ENCODE assay signal across 28 mouse cellular contexts in genomic region chr11:53121208-53121607, GRCm38 (mm10).
DNase-seq lines count a peak whose midpoint lies in the region; ATAC-seq and TF ChIP-seq lines count a peak whose summit lies in the region.
"Had no signal": no experiment of that assay in that cellular context is flagged by ENCODE, and none has a peak within 500 bp of the region (broad histone marks: within the 10 kb centered on the region; RNA-seq: fewer than 3 reads in every experiment).

No protein-coding gene starts in this region.

- H3K9ac ChIP-seq in midbrain, postnatal 0 days (replicated peaks; ENCODE audit: low read length, poor library complexity, severe bottlenecking), result no peak overlapping the region
- no peak overlapping the region for H3K9ac ChIP-seq in kidney, postnatal 0 days (ENCODE audit: low read depth, low read length)
- H3K9ac ChIP-seq: embryonic facial prominence, embryonic 12.5 days; forebrain, embryonic 15.5 days; heart, embryonic 13.5 days; intestine, embryonic 15.5 days; limb, embryonic 13.5 days; lung, embryonic 15.5 days; neural tube, embryonic 12.5 days had no signal

- no peak overlapping the region for H3K27ac ChIP-seq in midbrain, postnatal 0 days (ENCODE audit: low read depth, low read length)
- H3K27ac ChIP-seq in midbrain, embryonic 10.5 days (replicated peaks), result no peak overlapping the region
- no peak overlapping the region for H3K27ac ChIP-seq in kidney, postnatal 0 days
- H3K27ac ChIP-seq: embryonic facial prominence, embryonic 12.5 days; forebrain, embryonic 15.5 days; heart, embryonic 13.5 days; hindbrain, postnatal 0 days; intestine, embryonic 15.5 days; layer of hippocampus, adult 2 months; limb, embryonic 13.5 days; lung, embryonic 15.5 days; neural tube, embryonic 12.5 days had no signal

- peak; percentile 51 for DNase-seq in midbrain, postnatal 0 days (ENCODE audit: low spot score)
- no peak for DNase-seq in midbrain, embryonic 10.5 days (ENCODE audit: low spot score)
- DNase-seq in kidney, adult 8-10 months, result peak; percentile 59 to 85
- peak; percentile 18 for DNase-seq in kidney, postnatal 0 days (ENCODE audit: low spot score)
- DNase-seq in urinary bladder, postnatal 25 days (ENCODE audit: low spot score), result no peak
- no peak for DNase-seq in frontal cortex, postnatal 10 days (ENCODE audit: low spot score in 2 of 2)
- DNase-seq in heart, postnatal 10 days, result no peak
- DNase-seq: adrenal gland, postnatal 10 days; cerebellum, adult 11 months; cerebellum, adult 9-10 months; cerebellum, postnatal 36 days; embryo, embryonic 11 days; gastrocnemius, postnatal 10 days; heart, postnatal 14 days had no signal

- no peaks in the 10 kb centered on the region; the same call in 1 of the 2 replicates for H3K4me1 ChIP-seq in midbrain, postnatal 0 days (ENCODE audit: insufficient read depth, low read length)
- H3K4me1 ChIP-seq in midbrain, embryonic 10.5 days, result peaks cover 10% of the 10 kb centered on the region
- no peaks in the 10 kb centered on the region for H3K4me1 ChIP-seq in kidney, postnatal 0 days (replicated peaks; ENCODE audit: insufficient read depth, low read length)
- H3K4me1 ChIP-seq: embryonic facial prominence, embryonic 12.5 days; intestine, embryonic 15.5 days; limb, embryonic 13.5 days; lung, embryonic 15.5 days had no signal

- no peaks in the 10 kb centered on the region for H3K9me3 ChIP-seq in midbrain, postnatal 0 days (ENCODE audit: low read length)
- H3K9me3 ChIP-seq in midbrain, embryonic 10.5 days (replicated peaks), result no peaks in the 10 kb centered on the region
- no peaks in the 10 kb centered on the region for H3K9me3 ChIP-seq in kidney, postnatal 0 days (replicated peaks; ENCODE audit: low read length)
- H3K9me3 ChIP-seq: embryonic facial prominence, embryonic 12.5 days; forebrain, embryonic 15.5 days; heart, embryonic 13.5 days; intestine, embryonic 15.5 days; limb, embryonic 13.5 days; lung, embryonic 15.5 days; neural tube, embryonic 12.5 days had no signal

- H3K27me3 ChIP-seq in midbrain, postnatal 0 days (ENCODE audit: insufficient read depth, low read length), result no peaks in the 10 kb centered on the region
- H3K27me3 ChIP-seq in midbrain, embryonic 10.5 days (ENCODE audit: low read depth, poor library complexity, severe bottlenecking), result no peaks in the 10 kb centered on the region
- H3K27me3 ChIP-seq in kidney, postnatal 0 days (ENCODE audit: insufficient read depth, low read length), result no peaks in the 10 kb centered on the region
- H3K27me3 ChIP-seq: embryonic facial prominence, embryonic 12.5 days; forebrain, embryonic 15.5 days; heart, embryonic 13.5 days; intestine, embryonic 15.5 days; lung, embryonic 15.5 days; neural tube, embryonic 12.5 days had no signal

- no peak overlapping the region for H3K4me3 ChIP-seq in midbrain, postnatal 0 days (ENCODE audit: low read depth, low read length)
- H3K4me3 ChIP-seq in midbrain, embryonic 10.5 days, result no peak overlapping the region
- no peak overlapping the region for H3K4me3 ChIP-seq in kidney, postnatal 0 days (replicated peaks; ENCODE audit: low read depth, low read length)
- H3K4me3 ChIP-seq: embryonic facial prominence, embryonic 12.5 days; forebrain, embryonic 15.5 days; heart, embryonic 13.5 days; intestine, embryonic 15.5 days; layer of hippocampus, adult 2 months; limb, embryonic 13.5 days; lung, embryonic 15.5 days; myocyte; neural tube, embryonic 12.5 days had no signal

- intact Hi-C loops in heart, postnatal 10 days (cut with DNase I), result no loop called here

- H3K4me2 ChIP-seq in midbrain, postnatal 0 days (ENCODE audit: low read depth, low read length, poor library complexity, severe bottlenecking), result no peak overlapping the region
- no peak overlapping the region for H3K4me2 ChIP-seq in kidney, postnatal 0 days (ENCODE audit: low read length)
- H3K4me2 ChIP-seq: embryonic facial prominence, embryonic 12.5 days; forebrain, embryonic 15.5 days; heart, embryonic 13.5 days; intestine, embryonic 15.5 days; limb, embryonic 13.5 days; liver, embryonic 11.5 days; lung, embryonic 15.5 days; midbrain, embryonic 11.5 days; neural tube, embryonic 12.5 days had no signal

- no peaks in the 10 kb centered on the region for H3K36me3 ChIP-seq in midbrain, postnatal 0 days (ENCODE audit: insufficient read depth, low read length)
- H3K36me3 ChIP-seq in midbrain, embryonic 10.5 days, result no peaks in the 10 kb centered on the region
- H3K36me3 ChIP-seq in kidney, postnatal 0 days (ENCODE audit: insufficient read depth, low read length), result no peaks in the 10 kb centered on the region
- H3K36me3 ChIP-seq: embryonic facial prominence, embryonic 12.5 days; forebrain, embryonic 15.5 days; heart, embryonic 13.5 days; intestine, embryonic 15.5 days; limb, embryonic 13.5 days; lung, embryonic 15.5 days; neural tube, embryonic 12.5 days had no signal

- WGBS in midbrain, postnatal 0 days, result 31% methylated on average over 1 of the region's 1 CpGs
- 50% methylated on average over 1 of the region's 1 CpGs for WGBS in midbrain, embryonic 10.5 days
- 50% methylated on average over 1 of the region's 1 CpGs for WGBS in kidney, postnatal 0 days

- no peak for ATAC-seq in midbrain, postnatal 0 days (ENCODE audit: low FRiP score)
- peak; percentile 76; the same call in 1 of the 2 replicates for ATAC-seq in kidney, postnatal 0 days (replicated peaks; ENCODE audit: low FRiP score, low read depth)
- ATAC-seq: activated CD4-positive, CD25-positive, alpha-beta regulatory T cell, adult 4 months; forebrain, embryonic 15.5 days; hindbrain, postnatal 0 days; intestine, embryonic 15.5 days; midbrain, embryonic 16.5 days had no signal

- TF ChIP-seq CTCF in midbrain, postnatal 0 days (IDR thresholded peaks at IDR 0.05), result no peak
- TF ChIP-seq CTCF in kidney, postnatal 0 days (IDR thresholded peaks at IDR 0.05; ENCODE audit: low read depth), result no peak

Comparison
In these comparisons a context has a peak if more than half of its experiments do, and no peak if none do; other contexts are left out.
1. DNase-seq: peak in midbrain, postnatal 0 days (single experiment), kidney, adult 8-10 months (2 of 2) and kidney, postnatal 0 days (single experiment); none in midbrain, embryonic 10.5 days (single experiment), urinary bladder, postnatal 25 days (single experiment), frontal cortex, postnatal 10 days (0 of 2) and heart, postnatal 10 days (0 of 2).